Mouse (Mus musculus) embryonic facial prominence, embryonic 10.5 days (tissue): ENCODE results near the gene Gm11020. TPM values are rescaled to one million over a fixed set of nuclear protein-coding genes. Genes with fewer than 3 reads are reported as not detected.

ENCODE experiments used
- DNase-seq: peaks from one replicate; pipeline ENCODE4 v3.0.0-alpha.2; 2017; ENCODE audit warnings: low spot score
- H3K27ac ChIP-seq: fragments of 300-500 bp; sonication (generic); replicated peaks from 2 replicates; pipeline ENCODE4 v1.5.1; 2016; ENCODE audit warnings: mild to moderate bottlenecking
- H3K27me3 ChIP-seq: fragments of 300-500 bp; sonication (generic); replicated peaks from 2 replicates; pipeline ENCODE4 v1.6.1; 2016; ENCODE audit warnings: low read depth, mild to moderate bottlenecking; ENCODE audit not compliant: poor library complexity, severe bottlenecking
- H3K36me3 ChIP-seq: fragments of 300-500 bp; sonication (generic); replicated peaks from 2 replicates; pipeline ENCODE4 v1.6.1; 2016; ENCODE audit warnings: mild to moderate bottlenecking, moderate library complexity
- H3K4me1 ChIP-seq: fragments of 300-500 bp; sonication (generic); 2 replicates; pipeline ENCODE4 v1.6.1; 2016
- H3K4me3 ChIP-seq: fragments of 300-500 bp; sonication (generic); 2 replicates; pipeline ENCODE4 v1.5.1; 2016; ENCODE audit warnings: mild to moderate bottlenecking, moderate library complexity
- H3K9me3 ChIP-seq: fragments of 300-500 bp; sonication (generic); 2 replicates; pipeline ENCODE4 v1.6.1; 2016; ENCODE audit warnings: mild to moderate bottlenecking
- WGBS: fragments of 180-500 bp; shearing (Covaris S2); methylation state at CpG from one replicate; pipeline ENCODE4 v1.1.7; 2016; 5-methylcytosine and 5-hydroxymethylcytosine counted together
- polyA plus RNA-seq: library from polyadenylated mRNA; unstranded; fragments of >200 nt; fragmentation: Nextera tagmentation; extraction: Ambion mirVana; gene quantifications from 2 replicates; pipeline ENCODE4 v1.2.1, GENCODE M21; 2016

Gm11020 gene
- polyA plus RNA-seq, 1 experiment from 2014 or later: not detected

GRCm38 (mm10) chr8:104333786-104334185 is 12.4 kb downstream of the Gm11020 start:
- no peak overlapping the region for H3K27ac ChIP-seq
- no peak overlapping the region for H3K4me3 ChIP-seq
- H3K9me3 ChIP-seq: no peaks in the 10 kb centered on the region
- no peaks in the 10 kb centered on the region for H3K27me3 ChIP-seq
- no peaks in the 10 kb centered on the region for H3K4me1 ChIP-seq
- H3K36me3 ChIP-seq: no peaks in the 10 kb centered on the region
- DNase-seq: no peak
- 77% methylated on average over 5 of the region's 5 CpGs for WGBS

GRCm38 (mm10) chr8:104334196-104334595 is 12.8 kb downstream of the Gm11020 start:
- Histone ChIP-seq H3K4me3 (no peak overlapping the region), H3K36me3 (no peaks in the 10 kb centered on the region), H3K27ac (no peak overlapping the region), H3K9me3 (no peaks in the 10 kb centered on the region), H3K27me3 (no peaks in the 10 kb centered on the region), H3K4me1 (peaks cover 1% of the 10 kb centered on the region; the same call in 1 of the 2 replicates)
- 83% methylated on average over 1 of the region's 1 CpGs for WGBS
- DNase-seq: peak; percentile 5

- no peaks in the 10 kb centered on the region for H3K9me3 ChIP-seq
- H3K36me3 ChIP-seq: no peaks in the 10 kb centered on the region
- no peak overlapping the region for H3K27ac ChIP-seq
- peak; percentile 5 for DNase-seq
- H3K4me3 ChIP-seq: no peak overlapping the region
- peaks cover 22% of the 10 kb centered on the region for H3K4me1 ChIP-seq
- H3K27me3 ChIP-seq: no peaks in the 10 kb centered on the region
- WGBS: 85% methylated on average over 1 of the region's 1 CpGs
Measured at GRCm38 (mm10) chr8:104336806-104337205, 15.4 kb downstream of the Gm11020 start.

- H3K27me3 ChIP-seq: no peaks in the 10 kb centered on the region
- no peak overlapping the region for H3K4me3 ChIP-seq
- H3K4me1 ChIP-seq: peaks cover 25% of the 10 kb centered on the region
- DNase-seq: peak; percentile 9
- H3K36me3 ChIP-seq: 0 out of 2 replicates have a peak, but pooled peaks cover 2% of the 10 kb centered on the region
- WGBS: 52% methylated on average over 3 of the region's 3 CpGs
- H3K27ac ChIP-seq: no peak overlapping the region
- H3K9me3 ChIP-seq: no peaks in the 10 kb centered on the region
Measured at GRCm38 (mm10) chr8:104337890-104338289, 16.5 kb downstream of the Gm11020 start.

GRCm38 (mm10) chr8:104339229-104339982 is 18.0 kb downstream of the Gm11020 start, which contains the start of gene Cmtm3:
Gene Cmtm3 (plus strand): TSS chr8:104339410.
- Histone ChIP-seq H3K27me3 (no peaks in the 10 kb centered on the region), H3K27ac (peak within 1 kb of the TSS; percentile 95), H3K9me3 (no peaks in the 10 kb centered on the region), H3K4me1 (peaks cover 29% of the 10 kb centered on the region), H3K36me3 (peaks cover 14% of the 10 kb centered on the region), H3K4me3 (peak within 1 kb of the TSS; percentile 82)
- DNase-seq: peak; percentile 24
- WGBS: 10% methylated on average over 17 of the region's 18 CpGs

- peak overlapping the region; percentile 95 for H3K27ac ChIP-seq
Measured at GRCm38 (mm10) chr8:104339983-104340232, 18.5 kb downstream of the Gm11020 start.

GRCm38 (mm10) chr8:104340233-104341105 is 19.1 kb downstream of the Gm11020 start:
- no peaks in the 10 kb centered on the region for H3K27me3 ChIP-seq
- WGBS: under 1% methylated on average over 54 of the region's 54 CpGs
- H3K36me3 ChIP-seq: peaks cover 24% of the 10 kb centered on the region
- H3K4me1 ChIP-seq: peaks cover 29% of the 10 kb centered on the region
- peak overlapping the region; percentile 82 for H3K4me3 ChIP-seq
- H3K27ac ChIP-seq: peak overlapping the region; percentile 95
- DNase-seq: peak; percentile 90
- no peaks in the 10 kb centered on the region for H3K9me3 ChIP-seq

More at GRCm38 (mm10) chr8:104339983-104340232, 18.5 kb downstream of the Gm11020 start:
- Histone ChIP-seq H3K27me3 (no peaks in the 10 kb centered on the region), H3K36me3 (peaks cover 19% of the 10 kb centered on the region), H3K9me3 (no peaks in the 10 kb centered on the region), H3K4me1 (peaks cover 29% of the 10 kb centered on the region), H3K4me3 (peak overlapping the region; percentile 82)
- under 1% methylated on average over 6 of the region's 6 CpGs for WGBS
- no peak for DNase-seq

- WGBS: 0% methylated on average over 24 of the region's 24 CpGs
- DNase-seq: peak; percentile 83
- H3K27me3 ChIP-seq: no peaks in the 10 kb centered on the region
- peaks cover 31% of the 10 kb centered on the region for H3K36me3 ChIP-seq
- H3K9me3 ChIP-seq: no peaks in the 10 kb centered on the region
- H3K4me1 ChIP-seq: peaks cover 29% of the 10 kb centered on the region
- H3K4me3 ChIP-seq: peak overlapping the region; percentile 82
- H3K27ac ChIP-seq: peak overlapping the region; percentile 95
Measured at GRCm38 (mm10) chr8:104341106-104341561, 19.8 kb downstream of the Gm11020 start.

GRCm38 (mm10) chr8:104341678-104342077 is 20.3 kb downstream of the Gm11020 start:
- no peak for DNase-seq
- Histone ChIP-seq H3K9me3 (no peaks in the 10 kb centered on the region), H3K27ac (peak overlapping the region; percentile 95), H3K36me3 (peaks cover 36% of the 10 kb centered on the region), H3K4me1 (peaks cover 33% of the 10 kb centered on the region), H3K4me3 (peak overlapping the region; percentile 82), H3K27me3 (no peaks in the 10 kb centered on the region)
- WGBS: 40% methylated on average over 6 of the region's 6 CpGs

- Histone ChIP-seq H3K9me3 (no peaks in the 10 kb centered on the region), H3K4me1 (peaks cover 37% of the 10 kb centered on the region), H3K27ac (no peak overlapping the region), H3K27me3 (no peaks in the 10 kb centered on the region), H3K4me3 (no peak overlapping the region), H3K36me3 (peaks cover 44% of the 10 kb centered on the region)
- 83% methylated on average over 5 of the region's 5 CpGs for WGBS
- DNase-seq: no peak
Measured at GRCm38 (mm10) chr8:104342426-104342825, 21.1 kb downstream of the Gm11020 start.

GRCm38 (mm10) chr8:104343957-104344356 is 22.6 kb downstream of the Gm11020 start:
- Histone ChIP-seq H3K9me3 (no peaks in the 10 kb centered on the region), H3K27ac (no peak overlapping the region; the same call in 1 of the 2 replicates), H3K4me3 (no peak overlapping the region), H3K27me3 (no peaks in the 10 kb centered on the region), H3K36me3 (peaks cover 53% of the 10 kb centered on the region), H3K4me1 (peaks cover 39% of the 10 kb centered on the region)
- 20% methylated on average over 7 of the region's 7 CpGs for WGBS
- DNase-seq: peak; percentile 88

- no peaks in the 10 kb centered on the region for H3K27me3 ChIP-seq
- peaks cover 53% of the 10 kb centered on the region for H3K36me3 ChIP-seq
- 92% methylated on average over 5 of the region's 5 CpGs for WGBS
- peaks cover 34% of the 10 kb centered on the region for H3K4me1 ChIP-seq
- no peaks in the 10 kb centered on the region for H3K9me3 ChIP-seq
- H3K4me3 ChIP-seq: no peak overlapping the region
- no peak overlapping the region for H3K27ac ChIP-seq
- no peak for DNase-seq
Measured at GRCm38 (mm10) chr8:104344622-104345021, 23.3 kb downstream of the Gm11020 start.
